Mouse (Mus musculus): ENCODE results near the gene Slc35d2. TPM values are rescaled to one million over a fixed set of nuclear protein-coding genes. Genes with fewer than 3 reads are reported as not detected.
A peak's percentile ranks its signal among the peaks of the same experiment; 100 is the strongest.

The Slc35d2 gene
- polyA plus RNA-seq, 1 experiment from 2014 or later, result 6.8 TPM

DNA sequence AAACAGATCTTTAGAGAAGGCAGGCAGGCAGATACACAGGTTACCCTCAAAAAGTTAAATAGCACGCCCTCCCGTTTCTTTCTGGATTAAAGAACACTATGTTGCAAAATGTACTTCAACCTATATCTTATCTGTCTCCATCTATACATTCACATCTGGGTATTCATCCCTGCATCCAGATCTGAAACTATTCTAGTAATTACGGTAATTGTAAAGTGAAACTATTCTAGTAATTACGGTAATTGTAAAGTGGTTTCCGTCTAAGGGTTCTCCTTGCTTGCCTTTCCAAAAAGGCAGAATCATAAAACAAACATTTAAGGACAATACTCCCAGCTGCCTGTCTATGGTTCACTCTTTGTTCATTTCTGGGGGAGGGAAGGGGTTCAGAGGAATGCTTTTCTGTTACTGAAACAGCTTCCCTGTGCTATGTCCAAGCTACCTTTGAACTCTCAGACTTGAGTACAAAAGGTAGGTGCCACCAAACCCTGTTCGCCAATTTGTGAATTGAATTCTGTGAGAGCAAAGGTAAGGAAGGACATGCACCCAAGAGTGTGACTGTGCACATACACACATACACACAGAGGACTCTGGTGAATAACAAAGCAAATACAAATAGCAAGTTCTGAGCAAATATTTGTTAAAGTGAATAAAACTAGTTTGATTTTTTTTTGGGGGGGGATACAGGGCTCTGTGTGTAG lies 5.5 kb downstream of the Slc35d2 start:
- Histone ChIP-seq H3K27ac (ENCODE audit: low read length) (no peak overlapping the region), H3K4me1 (ENCODE audit: control insufficient read depth, insufficient read depth, low read length) (no peaks in the 10 kb centered on the region), H3K4me2 (ENCODE audit: low read depth, low read length) (no peak overlapping the region), H3K27me3 (replicated peaks; ENCODE audit: control insufficient read depth, insufficient read depth, low read length) (no peaks in the 10 kb centered on the region), H3K9me3 (ENCODE audit: control insufficient read depth, low read length) (no peaks in the 10 kb centered on the region), H3K4me3 (ENCODE audit: low read length) (no peak overlapping the region), H3K36me3 (ENCODE audit: control insufficient read depth, insufficient read depth, low read length) (no peaks in the 10 kb centered on the region), H3K9ac (ENCODE audit: low read depth, low read length) (no peak overlapping the region)
- ATAC-seq, result no peak
- WGBS, result 37% methylated on average over 6 of the region's 6 CpGs

DNA sequence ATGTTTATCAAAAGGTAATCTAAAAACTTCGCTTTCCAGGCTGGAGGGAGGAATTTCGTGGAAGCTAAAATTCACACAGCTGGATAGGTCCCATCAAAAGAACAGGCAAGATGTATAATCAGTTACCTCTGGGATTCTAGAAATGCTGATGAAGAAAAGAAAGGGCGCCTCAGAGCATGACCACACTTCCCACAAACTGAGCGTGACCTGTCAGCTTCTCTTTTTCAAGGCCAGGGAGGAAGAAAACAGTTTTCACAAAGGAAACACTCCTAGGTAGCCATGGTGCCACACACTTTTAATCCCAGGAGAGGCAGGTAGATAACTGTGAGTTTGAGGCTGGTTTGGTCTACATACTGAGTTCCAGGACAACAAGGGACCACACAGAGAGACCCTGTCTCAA lies 8.4 kb downstream of the Slc35d2 start:
- no peak overlapping the region for H3K9ac ChIP-seq (ENCODE audit: low read depth, low read length)
- H3K4me1 ChIP-seq (ENCODE audit: control insufficient read depth, insufficient read depth, low read length), result no peaks in the 10 kb centered on the region
- no peak overlapping the region for H3K4me2 ChIP-seq (ENCODE audit: low read depth, low read length)
- no peaks in the 10 kb centered on the region for H3K27me3 ChIP-seq (replicated peaks; ENCODE audit: control insufficient read depth, insufficient read depth, low read length)
- H3K4me3 ChIP-seq (ENCODE audit: low read length), result no peak overlapping the region
- H3K27ac ChIP-seq (ENCODE audit: low read length), result no peak overlapping the region
- H3K36me3 ChIP-seq (ENCODE audit: control insufficient read depth, insufficient read depth, low read length), result no peaks in the 10 kb centered on the region
- WGBS, result 68% methylated on average over 4 of the region's 4 CpGs
- no peak for ATAC-seq
- no peaks in the 10 kb centered on the region for H3K9me3 ChIP-seq (ENCODE audit: control insufficient read depth, low read length)

DNA sequence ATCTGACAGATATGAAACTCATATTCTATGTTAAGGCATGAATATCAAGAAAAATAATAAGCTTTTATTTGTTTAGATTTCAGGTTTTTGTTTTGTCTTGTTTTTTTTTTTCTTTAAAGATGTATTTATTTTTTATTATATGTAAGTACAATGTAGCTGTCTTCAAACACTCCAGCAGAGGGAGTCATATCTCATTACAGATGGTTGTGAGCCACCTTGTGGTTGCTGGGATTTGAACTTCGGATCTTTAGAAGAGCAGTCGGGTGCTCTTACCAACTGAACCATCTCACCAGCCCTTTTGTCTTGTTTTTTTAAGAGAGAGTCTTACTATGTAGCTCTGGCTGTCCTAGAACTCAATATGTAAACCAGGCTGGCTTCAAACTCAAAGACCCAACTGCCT lies 11.7 kb downstream of the Slc35d2 start:
- WGBS, result 65% methylated on average over 2 of the region's 2 CpGs
- H3K4me1 ChIP-seq (ENCODE audit: control insufficient read depth, insufficient read depth, low read length), result no peaks in the 10 kb centered on the region
- no peak overlapping the region for H3K4me2 ChIP-seq (ENCODE audit: low read depth, low read length)
- H3K9ac ChIP-seq (ENCODE audit: low read depth, low read length), result no peak overlapping the region
- no peak overlapping the region for H3K27ac ChIP-seq (ENCODE audit: low read length)
- H3K4me3 ChIP-seq (ENCODE audit: low read length), result no peak overlapping the region
- H3K36me3 ChIP-seq (ENCODE audit: control insufficient read depth, insufficient read depth, low read length), result no peaks in the 10 kb centered on the region
- no peak for ATAC-seq
- H3K27me3 ChIP-seq (replicated peaks; ENCODE audit: control insufficient read depth, insufficient read depth, low read length), result no peaks in the 10 kb centered on the region
- H3K9me3 ChIP-seq (ENCODE audit: control insufficient read depth, low read length), result no peaks in the 10 kb centered on the region

DNA sequence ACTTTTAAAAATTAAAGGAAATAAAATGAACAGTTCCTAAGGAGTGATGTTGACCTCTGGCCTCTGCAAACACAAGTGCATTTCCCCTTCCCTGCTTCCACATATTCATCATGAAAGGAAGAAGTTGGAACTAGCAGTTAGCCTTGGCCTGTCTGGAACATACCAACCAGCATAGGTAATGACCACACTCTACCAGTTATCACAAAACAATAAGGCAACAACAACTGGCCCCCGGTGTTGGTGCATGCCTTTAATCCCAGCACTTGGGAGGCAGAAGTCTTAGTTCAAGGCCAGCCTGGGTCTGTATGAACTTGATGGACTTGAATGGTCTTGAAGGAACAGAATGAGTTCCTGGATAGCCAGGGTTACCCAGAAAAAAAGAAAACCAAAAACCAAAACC lies 18.7 kb downstream of the Slc35d2 start:
- peaks cover 12% of the 10 kb centered on the region; the same call in 1 of the 2 replicates for H3K4me1 ChIP-seq (ENCODE audit: control insufficient read depth, insufficient read depth, low read length)
- no peak overlapping the region for H3K4me3 ChIP-seq (ENCODE audit: low read length)
- H3K9me3 ChIP-seq (ENCODE audit: control insufficient read depth, low read length), result no peaks in the 10 kb centered on the region
- H3K4me2 ChIP-seq (ENCODE audit: low read depth, low read length), result no peak overlapping the region
- ATAC-seq, result no peak
- no peaks in the 10 kb centered on the region for H3K36me3 ChIP-seq (ENCODE audit: control insufficient read depth, insufficient read depth, low read length)
- H3K27ac ChIP-seq (ENCODE audit: low read length), result no peak overlapping the region
- H3K27me3 ChIP-seq (replicated peaks; ENCODE audit: control insufficient read depth, insufficient read depth, low read length), result no peaks in the 10 kb centered on the region
- H3K9ac ChIP-seq (ENCODE audit: low read depth, low read length), result no peak overlapping the region
- WGBS, result 89% methylated on average over 1 of the region's 1 CpGs

DNA sequence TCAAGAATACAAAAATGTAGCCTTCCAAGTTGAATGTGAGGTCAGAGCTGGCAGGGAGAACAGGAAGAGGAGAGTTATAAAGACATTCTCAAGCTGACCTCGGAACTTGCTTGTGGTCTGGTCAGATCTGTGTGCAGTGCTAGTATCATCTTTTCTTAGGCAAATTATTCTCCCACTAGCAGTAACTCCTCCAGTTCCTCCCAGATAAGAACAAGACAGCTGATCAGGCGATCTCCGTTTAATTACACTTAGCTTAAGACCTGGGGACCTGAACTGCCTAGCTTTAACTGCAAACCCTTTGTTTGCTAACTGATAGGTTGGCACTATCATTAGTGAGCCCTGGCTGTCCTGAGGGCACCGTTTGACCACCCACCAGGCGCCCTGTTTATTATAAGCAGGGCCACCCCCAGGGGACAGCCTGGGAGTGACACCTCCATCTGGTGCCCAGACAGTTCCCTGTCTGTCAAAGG lies 20.8 kb downstream of the Slc35d2 start:
- Histone ChIP-seq H3K4me2 (ENCODE audit: low read depth, low read length) (no peak overlapping the region), H3K4me1 (ENCODE audit: control insufficient read depth, insufficient read depth, low read length) (peaks cover 12% of the 10 kb centered on the region; the same call in 1 of the 2 replicates), H3K27ac (ENCODE audit: low read length) (no peak overlapping the region), H3K36me3 (ENCODE audit: control insufficient read depth, insufficient read depth, low read length) (no peaks in the 10 kb centered on the region), H3K27me3 (replicated peaks; ENCODE audit: control insufficient read depth, insufficient read depth, low read length) (no peaks in the 10 kb centered on the region), H3K9me3 (ENCODE audit: control insufficient read depth, low read length) (no peaks in the 10 kb centered on the region), H3K4me3 (ENCODE audit: low read length) (no peak overlapping the region), H3K9ac (ENCODE audit: low read depth, low read length) (no peak overlapping the region)
- WGBS, result 17% methylated on average over 5 of the region's 5 CpGs
- ATAC-seq, result no peak

DNA sequence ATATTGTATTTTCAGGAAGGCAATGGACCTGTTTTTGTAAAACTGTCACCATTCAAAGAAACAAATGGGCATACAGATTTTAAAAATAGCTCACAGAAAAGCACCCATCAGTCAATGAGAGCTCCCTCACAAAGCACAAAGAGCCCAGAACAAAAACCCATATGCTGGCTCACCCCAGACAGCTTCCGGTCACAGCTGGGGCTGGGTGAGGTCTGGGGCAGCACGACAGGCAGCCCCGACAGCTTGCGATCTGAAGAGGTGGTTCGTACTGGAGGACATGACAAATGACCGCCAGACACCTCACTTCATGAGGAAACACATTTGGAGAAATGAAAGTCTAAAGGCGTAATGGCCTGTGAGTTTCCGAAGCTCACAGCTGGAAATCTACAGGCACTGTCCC lies 21.6 kb downstream of the Slc35d2 start:
- Histone ChIP-seq H3K4me3 (ENCODE audit: low read length) (no peak overlapping the region), H3K27me3 (replicated peaks; ENCODE audit: control insufficient read depth, insufficient read depth, low read length) (no peaks in the 10 kb centered on the region), H3K9ac (ENCODE audit: low read depth, low read length) (no peak overlapping the region), H3K9me3 (ENCODE audit: control insufficient read depth, low read length) (no peaks in the 10 kb centered on the region), H3K27ac (ENCODE audit: low read length) (no peak overlapping the region), H3K36me3 (ENCODE audit: control insufficient read depth, insufficient read depth, low read length) (no peaks in the 10 kb centered on the region), H3K4me2 (ENCODE audit: low read depth, low read length) (no peak overlapping the region), H3K4me1 (ENCODE audit: control insufficient read depth, insufficient read depth, low read length) (peaks cover 12% of the 10 kb centered on the region; the same call in 1 of the 2 replicates)
- WGBS, result 50% methylated on average over 8 of the region's 8 CpGs
- ATAC-seq, result no peak

DNA sequence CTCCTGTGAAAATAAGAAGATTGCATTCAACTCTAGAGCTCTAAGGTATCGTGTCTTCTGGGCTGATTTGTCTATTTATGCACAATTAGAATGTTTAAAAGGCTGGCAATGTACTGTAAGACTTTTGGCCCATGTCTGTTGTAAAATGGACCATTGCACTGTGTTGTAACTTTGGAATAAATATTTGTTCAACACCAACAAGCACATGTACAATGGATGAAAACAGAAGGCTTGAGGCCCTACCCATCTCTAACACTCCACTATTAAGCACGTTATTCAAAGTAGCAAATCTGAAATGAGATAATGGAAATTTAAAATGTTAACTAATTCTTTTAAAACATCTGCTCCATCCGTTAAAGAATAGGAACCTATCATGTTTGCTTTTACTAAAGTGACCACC lies 22.1 kb downstream of the Slc35d2 start:
- H3K9me3 ChIP-seq (ENCODE audit: control insufficient read depth, low read length), result no peaks in the 10 kb centered on the region
- H3K4me1 ChIP-seq (ENCODE audit: control insufficient read depth, insufficient read depth, low read length), result peaks cover 12% of the 10 kb centered on the region; the same call in 1 of the 2 replicates
- WGBS, result 62% methylated on average over 3 of the region's 3 CpGs
- ATAC-seq, result no peak
- no peaks in the 10 kb centered on the region for H3K36me3 ChIP-seq (ENCODE audit: control insufficient read depth, insufficient read depth, low read length)
- no peaks in the 10 kb centered on the region for H3K27me3 ChIP-seq (replicated peaks; ENCODE audit: control insufficient read depth, insufficient read depth, low read length)
- H3K9ac ChIP-seq (ENCODE audit: low read depth, low read length), result no peak overlapping the region
- no peak overlapping the region for H3K4me3 ChIP-seq (ENCODE audit: low read length)
- no peak overlapping the region for H3K4me2 ChIP-seq (ENCODE audit: low read depth, low read length)
- no peak overlapping the region for H3K27ac ChIP-seq (ENCODE audit: low read length)

DNA sequence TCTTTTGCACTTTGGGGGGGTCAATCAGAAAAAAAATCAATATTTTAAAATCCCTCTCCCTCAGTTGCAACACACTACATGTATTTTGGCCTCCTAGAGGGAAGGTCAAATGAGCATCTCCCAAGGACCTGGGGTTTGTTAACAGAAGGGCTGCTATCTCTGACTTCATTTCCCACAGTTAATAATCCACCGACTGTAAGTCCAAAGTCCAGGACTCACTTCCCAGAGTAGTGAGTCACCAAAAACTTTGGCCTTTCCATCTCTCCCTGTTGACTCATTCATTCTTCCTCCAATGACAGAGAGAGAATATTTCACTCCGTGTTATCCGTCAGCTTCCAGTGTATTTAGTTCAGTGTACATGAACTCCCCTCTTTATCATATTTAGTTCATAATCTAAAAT lies 23.5 kb downstream of the Slc35d2 start:
- H3K27me3 ChIP-seq (replicated peaks; ENCODE audit: control insufficient read depth, insufficient read depth, low read length), result no peaks in the 10 kb centered on the region
- no peak overlapping the region for H3K4me3 ChIP-seq (ENCODE audit: low read length)
- no peaks in the 10 kb centered on the region for H3K36me3 ChIP-seq (ENCODE audit: control insufficient read depth, insufficient read depth, low read length)
- no peaks in the 10 kb centered on the region for H3K9me3 ChIP-seq (ENCODE audit: control insufficient read depth, low read length)
- H3K4me1 ChIP-seq (ENCODE audit: control insufficient read depth, insufficient read depth, low read length), result peaks cover 12% of the 10 kb centered on the region; the same call in 1 of the 2 replicates
- WGBS, result 56% methylated on average over 3 of the region's 3 CpGs
- H3K27ac ChIP-seq (ENCODE audit: low read length), result no peak overlapping the region
- H3K9ac ChIP-seq (ENCODE audit: low read depth, low read length), result no peak overlapping the region
- ATAC-seq, result peak; percentile 88
- no peak overlapping the region for H3K4me2 ChIP-seq (ENCODE audit: low read depth, low read length)

DNA sequence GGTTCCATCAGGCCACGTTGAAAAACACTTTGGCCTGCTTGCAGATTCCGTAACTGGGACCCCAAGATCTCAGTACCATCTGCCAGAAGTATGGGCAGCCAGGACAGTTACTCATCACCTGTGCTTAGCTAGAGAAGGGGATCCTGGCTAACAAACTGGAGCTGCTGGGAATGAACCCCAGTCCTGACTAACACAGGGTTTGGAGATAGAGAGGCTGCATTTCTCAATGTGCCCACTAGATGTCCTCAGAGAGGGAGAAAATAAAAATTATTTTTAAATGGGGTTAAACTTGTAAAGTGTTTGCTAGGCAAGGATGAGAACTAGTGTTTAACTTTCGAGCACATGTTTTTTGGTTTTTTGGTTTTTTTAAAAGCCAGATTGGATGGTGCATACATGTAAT lies 29.0 kb downstream of the Slc35d2 start:
- no peaks in the 10 kb centered on the region for H3K36me3 ChIP-seq (ENCODE audit: control insufficient read depth, insufficient read depth, low read length)
- no peaks in the 10 kb centered on the region for H3K9me3 ChIP-seq (ENCODE audit: control insufficient read depth, low read length)
- no peak overlapping the region for H3K4me2 ChIP-seq (ENCODE audit: low read depth, low read length)
- 72% methylated on average over 3 of the region's 3 CpGs for WGBS
- H3K27ac ChIP-seq (ENCODE audit: low read length), result no peak overlapping the region
- H3K27me3 ChIP-seq (replicated peaks; ENCODE audit: control insufficient read depth, insufficient read depth, low read length), result no peaks in the 10 kb centered on the region
- no peak overlapping the region for H3K9ac ChIP-seq (ENCODE audit: low read depth, low read length)
- H3K4me3 ChIP-seq (ENCODE audit: low read length), result no peak overlapping the region
- H3K4me1 ChIP-seq (ENCODE audit: control insufficient read depth, insufficient read depth, low read length), result no peaks in the 10 kb centered on the region
- peak; percentile 45; the same call in 1 of the 2 replicates for ATAC-seq

DNA sequence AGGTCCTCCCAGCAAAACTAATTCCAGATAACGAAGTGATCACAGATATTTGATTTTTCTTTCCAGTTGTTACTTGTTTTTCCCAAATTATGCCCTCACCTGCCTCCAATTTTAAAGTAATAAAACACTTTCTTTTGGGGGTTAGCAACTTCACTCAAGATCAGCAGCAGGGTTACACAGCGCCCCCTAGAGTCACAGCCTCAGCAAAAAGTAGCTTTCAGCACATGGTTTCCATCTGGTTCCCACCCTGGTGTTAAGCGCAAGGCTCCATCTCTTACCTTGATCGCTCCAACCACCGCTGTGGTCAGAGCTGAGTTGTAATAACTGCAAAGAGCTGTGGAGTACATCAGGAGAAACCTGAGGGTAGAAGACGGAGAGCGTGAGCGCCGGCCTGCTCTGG lies 30.2 kb downstream of the Slc35d2 start:
- no peaks in the 10 kb centered on the region for H3K27me3 ChIP-seq (replicated peaks; ENCODE audit: control insufficient read depth, insufficient read depth, low read length)
- no peaks in the 10 kb centered on the region for H3K36me3 ChIP-seq (ENCODE audit: control insufficient read depth, insufficient read depth, low read length)
- H3K9ac ChIP-seq (ENCODE audit: low read depth, low read length), result no peak overlapping the region
- no peak overlapping the region for H3K27ac ChIP-seq (ENCODE audit: low read length)
- no peak for ATAC-seq
- 78% methylated on average over 9 of the region's 9 CpGs for WGBS
- H3K4me3 ChIP-seq (ENCODE audit: low read length), result no peak overlapping the region
- no peak overlapping the region for H3K4me2 ChIP-seq (ENCODE audit: low read depth, low read length)
- H3K9me3 ChIP-seq (ENCODE audit: control insufficient read depth, low read length), result no peaks in the 10 kb centered on the region
- no peaks in the 10 kb centered on the region for H3K4me1 ChIP-seq (ENCODE audit: control insufficient read depth, insufficient read depth, low read length)

Data from intestine, embryonic 16.5 days (tissue).